ENCODE assay signal across 35 mouse cellular contexts in genomic region chr4:119009814-119010213, GRCm38 (mm10). TPM values are rescaled to one million over a fixed set of nuclear protein-coding genes. Genes with fewer than 3 reads are reported as not detected.
A peak's percentile ranks its signal among the peaks of the same experiment; 100 is the strongest.
DNase-seq lines count a peak whose midpoint lies in the region; ATAC-seq and TF ChIP-seq lines count a peak whose summit lies in the region.
"Had no signal": no experiment of that assay in that cellular context is flagged by ENCODE, and none has a peak within 500 bp of the region (broad histone marks: within the 10 kb centered on the region; RNA-seq: fewer than 3 reads in every experiment).

No protein-coding gene starts in this region.

- H3K27ac ChIP-seq in forebrain, embryonic 10.5 days: peak overlapping the region; percentile 51
- H3K27ac ChIP-seq in forebrain, embryonic 16.5 days (ENCODE audit: low read length): no peak overlapping the region
- peak overlapping the region; percentile 81 for H3K27ac ChIP-seq in kidney, adult 2 months (ENCODE audit: insufficient read depth, low read depth, low read length)
- H3K27ac ChIP-seq in lung, embryonic 16.5 days (ENCODE audit: low read length): no peak overlapping the region
- 0 out of 2 replicates have a peak overlapping the region, but pooled peaks have one; percentile 54 for H3K27ac ChIP-seq in ES-Bruce4 (ENCODE audit: insufficient read depth, low read length)
- H3K27ac ChIP-seq: embryonic facial prominence, embryonic 12.5 days; hindbrain, postnatal 0 days; intestine, embryonic 15.5 days; limb, embryonic 13.5 days; macrophage; stomach, postnatal 0 days had no signal

- H3K9me3 ChIP-seq in forebrain, embryonic 10.5 days: no peaks in the 10 kb centered on the region
- H3K9me3 ChIP-seq in forebrain, embryonic 16.5 days (ENCODE audit: control insufficient read depth, low read length): no peaks in the 10 kb centered on the region
- H3K9me3 ChIP-seq in lung, embryonic 16.5 days (ENCODE audit: control insufficient read depth, low read length): no peaks in the 10 kb centered on the region
- H3K9me3 ChIP-seq in ES-Bruce4 (replicated peaks; ENCODE audit: control insufficient read depth, insufficient read depth, low read length, poor library complexity, severe bottlenecking): no peaks in the 10 kb centered on the region
- H3K9me3 ChIP-seq: embryonic facial prominence, embryonic 12.5 days; heart, embryonic 12.5 days; intestine, embryonic 15.5 days; limb, embryonic 13.5 days had no signal

- TF ChIP-seq POLR2A in kidney, adult 2 months (IDR thresholded peaks at IDR 0.05; ENCODE audit: low read depth, low read length): no peak
- TF ChIP-seq POLR2A in ES-Bruce4 (IDR thresholded peaks at IDR 0.05; ENCODE audit: insufficient read depth, low read length): no peak

- 0 out of 2 replicates have a peak, but pooled peaks cover 4% of the 10 kb centered on the region for H3K27me3 ChIP-seq in forebrain, embryonic 10.5 days (ENCODE audit: poor library complexity, severe bottlenecking)
- no peaks in the 10 kb centered on the region for H3K27me3 ChIP-seq in forebrain, embryonic 16.5 days (replicated peaks; ENCODE audit: control insufficient read depth, insufficient read depth, low read length)
- H3K27me3 ChIP-seq in kidney, adult 2 months (replicated peaks; ENCODE audit: control insufficient read depth, insufficient read depth, low read length): no peaks in the 10 kb centered on the region
- no peaks in the 10 kb centered on the region for H3K27me3 ChIP-seq in lung, embryonic 16.5 days (ENCODE audit: control insufficient read depth, insufficient read depth, low read depth, low read length)
- H3K27me3 ChIP-seq in ES-Bruce4 (ENCODE audit: control insufficient read depth, insufficient read depth, low read length, poor library complexity, severe bottlenecking): no peaks in the 10 kb centered on the region
- H3K27me3 ChIP-seq: embryonic facial prominence, embryonic 12.5 days; heart, embryonic 12.5 days; intestine, embryonic 15.5 days; limb, embryonic 13.5 days had no signal

- H3K4me1 ChIP-seq in forebrain, embryonic 10.5 days: peaks cover 57% of the 10 kb centered on the region
- peaks cover 4% of the 10 kb centered on the region; the same call in 1 of the 2 replicates for H3K4me1 ChIP-seq in forebrain, embryonic 16.5 days (replicated peaks; ENCODE audit: control insufficient read depth, insufficient read depth, low read length)
- H3K4me1 ChIP-seq in kidney, adult 2 months (ENCODE audit: control insufficient read depth, insufficient read depth, low read length): peaks cover 3% of the 10 kb centered on the region; the same call in 1 of the 2 replicates
- peaks cover 8% of the 10 kb centered on the region; the same call in 1 of the 2 replicates for H3K4me1 ChIP-seq in lung, embryonic 16.5 days (replicated peaks; ENCODE audit: control insufficient read depth, insufficient read depth, low read length)
- H3K4me1 ChIP-seq in ES-Bruce4 (ENCODE audit: control insufficient read depth, insufficient read depth, low read length): peaks cover 19% of the 10 kb centered on the region

- TF ChIP-seq CTCF in kidney, adult 2 months (conservative IDR thresholded peaks at IDR 0.05; ENCODE audit: insufficient read depth, insufficient read length, low read depth, low read length): no peak
- no peak for TF ChIP-seq CTCF in ES-Bruce4 (IDR thresholded peaks at IDR 0.05; ENCODE audit: low read depth, low read length)

- 82% methylated on average over 8 of the region's 8 CpGs for WGBS in forebrain, embryonic 10.5 days
- WGBS in forebrain, embryonic 16.5 days: 62% methylated on average over 8 of the region's 8 CpGs
- WGBS in kidney, adult 2 months: 63% methylated on average over 8 of the region's 8 CpGs
- 63% methylated on average over 8 of the region's 8 CpGs for WGBS in lung, embryonic 16.5 days

- TF ChIP-seq EP300 in ES-Bruce4 (IDR thresholded peaks at IDR 0.05; ENCODE audit: insufficient read depth, low read depth, low read length): no peak

- no peak for DNase-seq in forebrain, embryonic 10.5 days (ENCODE audit: extremely low spot score, low spot score)
- no peak for DNase-seq in kidney, adult 2 months
- DNase-seq in kidney, adult 11 months: no peak
- no peak for DNase-seq in lung, postnatal 10 days
- no peak for DNase-seq in urinary bladder, postnatal 4 days (ENCODE audit: low spot score in 2 of 2)
- DNase-seq: adrenal gland, postnatal 14 days; cerebellum, adult 11 months; cerebellum, adult 9-10 months; cerebellum, postnatal 36 days; embryo, embryonic 11 days; gastrocnemius, postnatal 10 days; kidney, adult 9 months; kidney, postnatal 10 days; lung, adult 2 months; midbrain, embryonic 14.5 days; right cerebral cortex, postnatal 4 days; thymus, adult 18-20 months; thymus, postnatal 36 days had no signal

- no peak overlapping the region for H3K4me3 ChIP-seq in forebrain, embryonic 10.5 days
- no peak overlapping the region for H3K4me3 ChIP-seq in forebrain, embryonic 16.5 days (replicated peaks; ENCODE audit: low read length)
- no peak overlapping the region for H3K4me3 ChIP-seq in kidney, adult 2 months (ENCODE audit: insufficient read depth, low read depth, low read length)
- no peak overlapping the region for H3K4me3 ChIP-seq in lung, embryonic 16.5 days (ENCODE audit: low read length)
- no peak overlapping the region for H3K4me3 ChIP-seq in ES-Bruce4 (ENCODE audit: low read depth, low read length)
- H3K4me3 ChIP-seq: embryonic facial prominence, embryonic 12.5 days; heart, embryonic 12.5 days; intestine, embryonic 15.5 days; limb, embryonic 13.5 days had no signal

- H3K36me3 ChIP-seq in forebrain, embryonic 10.5 days (replicated peaks): no peaks in the 10 kb centered on the region
- H3K36me3 ChIP-seq in forebrain, embryonic 16.5 days (ENCODE audit: control insufficient read depth, insufficient read depth): no peaks in the 10 kb centered on the region
- no peaks in the 10 kb centered on the region for H3K36me3 ChIP-seq in kidney, adult 2 months (ENCODE audit: control insufficient read depth, insufficient read depth, low read length)
- H3K36me3 ChIP-seq in lung, embryonic 16.5 days (ENCODE audit: control insufficient read depth, insufficient read depth, low read length): no peaks in the 10 kb centered on the region
- no peaks in the 10 kb centered on the region for H3K36me3 ChIP-seq in ES-Bruce4 (ENCODE audit: control insufficient read depth, insufficient read depth, low read length, poor library complexity, severe bottlenecking)
- H3K36me3 ChIP-seq: embryonic facial prominence, embryonic 12.5 days; heart, embryonic 12.5 days; intestine, embryonic 15.5 days; limb, embryonic 13.5 days had no signal

- H3K9ac ChIP-seq in forebrain, embryonic 16.5 days (replicated peaks; ENCODE audit: low read depth, low read length): no peak overlapping the region
- no peak overlapping the region for H3K9ac ChIP-seq in lung, embryonic 16.5 days (ENCODE audit: low read length)
- no peak overlapping the region for H3K9ac ChIP-seq in ES-Bruce4 (ENCODE audit: low read depth, poor library complexity, severe bottlenecking)
- H3K9ac ChIP-seq: embryonic facial prominence, embryonic 12.5 days; heart, embryonic 12.5 days; intestine, embryonic 15.5 days; limb, embryonic 13.5 days had no signal

- no peak for ATAC-seq in forebrain, embryonic 16.5 days
- ATAC-seq in lung, embryonic 16.5 days (ENCODE audit: low read depth): peak; percentile 39; the same call in 1 of the 2 replicates
- ATAC-seq: hindbrain, postnatal 0 days; intestine, embryonic 15.5 days had no signal

- H3K4me2 ChIP-seq in forebrain, embryonic 16.5 days (ENCODE audit: low read length): no peak overlapping the region
- H3K4me2 ChIP-seq in lung, embryonic 16.5 days (ENCODE audit: low read depth, low read length): no peak overlapping the region
- H3K4me2 ChIP-seq: embryonic facial prominence, embryonic 12.5 days; heart, embryonic 12.5 days; intestine, embryonic 15.5 days; limb, embryonic 13.5 days; liver, embryonic 11.5 days had no signal

RNA-seq across cellular contexts. Expression of gene Lao1, which starts 48.4 kb away (rescaled TPM):
- not detected in 2 replicates for polyA plus RNA-seq in forebrain, embryonic 10.5 days (2016; fragmentation: Nextera tagmentation; extraction: Ambion mirVana)
- 0.16 and 0.28 TPM in 2 replicates for polyA plus RNA-seq in forebrain, embryonic 16.5 days (2015; fragmentation: Nextera tagmentation; extraction: Ambion mirVana)
- polyA plus RNA-seq in kidney, adult 2 months (2012; rRNA removed): not detected in 2 replicates
- not detected in 2 replicates for polyA plus RNA-seq in lung, embryonic 16.5 days (2015; fragmentation: Nextera tagmentation; extraction: Ambion mirVana)
- polyA plus RNA-seq in ES-Bruce4 (2011; ENCODE audit: insufficient read depth, insufficient read length, low read depth, missing spikeins): not detected in 2 replicates
- polyA plus RNA-seq: C2C12; embryonic facial prominence, embryonic 12.5 days; forebrain, embryonic 11.5 days; heart, embryonic 12.5 days; heart, postnatal 0 days; hindbrain, embryonic 11.5 days; intestine, embryonic 15.5 days; limb, embryonic 13.5 days; liver, embryonic 11.5 days; lung, adult 2 months; macrophage; midbrain, embryonic 14.5 days; neural tube, embryonic 11.5 days; spleen, adult 2 months had no signal

Comparison
In these comparisons a context has a peak if more than half of its experiments do, and no peak if none do; other contexts are left out.
1. H3K27ac ChIP-seq: peak in forebrain, embryonic 10.5 days (single experiment), kidney, adult 2 months (single experiment) and ES-Bruce4 (single experiment); none in forebrain, embryonic 16.5 days (single experiment) and lung, embryonic 16.5 days (single experiment).